Mouse (Mus musculus): ENCODE measurements around the gene Wwox.
A peak's percentile ranks its signal among the peaks of the same experiment; 100 is the strongest.

The Wwox gene

GRCm38 (mm10) chr8:115333972-115334371 lies 894.5 kb downstream of the Wwox start:
- no peak for DNase-seq (ENCODE audit: low spot score in 2 of 2)

DNA sequence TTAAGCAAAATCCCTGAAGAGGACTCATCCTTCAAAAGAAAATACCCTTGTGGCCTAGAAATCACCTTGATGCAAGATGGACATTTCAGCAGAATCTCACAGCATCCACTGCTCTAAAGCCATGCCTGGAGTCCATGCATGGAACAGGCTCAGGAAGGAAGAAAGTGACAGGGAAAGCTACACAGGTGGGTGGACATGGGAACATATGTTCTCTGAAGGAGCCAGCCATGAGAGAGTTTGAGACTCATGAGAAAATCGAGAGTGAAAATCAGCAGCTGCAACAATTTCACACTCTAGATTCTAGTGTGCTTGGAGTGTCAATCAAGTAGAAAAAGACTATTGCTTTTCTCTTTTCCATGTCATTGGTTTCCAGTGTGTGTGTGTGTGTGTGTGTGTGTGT lies 896.9 kb downstream of the Wwox start:
- DNase-seq (ENCODE audit: low spot score in 2 of 2) = no peak

DNA sequence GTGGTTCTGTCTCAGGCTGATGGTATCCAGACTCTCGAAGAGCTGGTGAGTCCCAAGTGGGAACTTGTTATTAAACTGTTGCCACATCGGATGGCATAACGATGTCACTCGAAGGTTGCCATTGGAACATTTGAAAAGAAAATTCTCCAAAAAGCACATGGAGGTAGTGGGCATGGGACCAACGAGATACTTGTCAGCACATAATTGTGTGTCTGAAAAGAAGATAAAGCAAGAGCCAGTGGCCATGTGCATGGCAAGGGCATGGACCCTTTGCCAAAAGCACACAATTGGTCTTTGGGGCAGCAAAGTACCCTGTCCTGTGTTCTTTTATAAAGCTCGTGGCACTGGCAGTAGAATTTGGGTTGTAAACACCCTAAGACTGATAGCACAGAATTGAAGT lies 909.2 kb downstream of the Wwox start:
- DNase-seq (ENCODE audit: low spot score in 2 of 2) = no peak

- DNase-seq (ENCODE audit: low spot score in 2 of 2) = no peak
Measured at GRCm38 (mm10) chr8:115350707-115351106, 911.3 kb downstream of the Wwox start.

GRCm38 (mm10) chr8:115357663-115358335 lies 918.3 kb downstream of the Wwox start:
- DNase-seq (ENCODE audit: low spot score in 2 of 2) = no peak

- no peak for DNase-seq (ENCODE audit: low spot score in 2 of 2)
Measured at GRCm38 (mm10) chr8:115358481-115358880, 919.0 kb downstream of the Wwox start.

DNA sequence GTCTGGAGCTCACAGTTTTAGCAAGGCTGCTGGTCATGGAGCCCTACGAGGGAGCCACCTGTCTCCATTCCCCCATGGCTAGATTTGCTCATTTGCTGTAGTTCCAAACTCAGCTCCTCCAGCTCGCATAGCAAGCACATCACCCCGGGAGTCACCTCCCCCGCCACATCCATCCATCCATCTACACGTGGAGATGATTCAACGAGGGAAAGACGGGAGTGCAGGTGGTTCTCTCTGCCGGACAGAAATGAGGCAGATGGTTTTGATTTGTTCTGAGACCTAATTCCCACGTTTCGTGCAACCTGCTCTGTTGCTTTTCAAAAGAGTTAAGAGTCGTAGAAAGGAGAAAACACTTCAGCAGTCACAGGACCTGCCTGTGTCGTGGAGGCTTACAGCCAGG lies 920.2 kb downstream of the Wwox start:
- DNase-seq (ENCODE audit: low spot score in 2 of 2) = no peak

GRCm38 (mm10) chr8:115362518-115362917 lies 923.1 kb downstream of the Wwox start:
- no peak for DNase-seq (ENCODE audit: low spot score in 2 of 2)

GRCm38 (mm10) chr8:115374957-115375356 lies 935.5 kb downstream of the Wwox start:
- DNase-seq (ENCODE audit: low spot score in 2 of 2) = no peak

GRCm38 (mm10) chr8:115375361-115376047 lies 936.0 kb downstream of the Wwox start:
- no peak for DNase-seq (ENCODE audit: low spot score in 2 of 2)

DNA sequence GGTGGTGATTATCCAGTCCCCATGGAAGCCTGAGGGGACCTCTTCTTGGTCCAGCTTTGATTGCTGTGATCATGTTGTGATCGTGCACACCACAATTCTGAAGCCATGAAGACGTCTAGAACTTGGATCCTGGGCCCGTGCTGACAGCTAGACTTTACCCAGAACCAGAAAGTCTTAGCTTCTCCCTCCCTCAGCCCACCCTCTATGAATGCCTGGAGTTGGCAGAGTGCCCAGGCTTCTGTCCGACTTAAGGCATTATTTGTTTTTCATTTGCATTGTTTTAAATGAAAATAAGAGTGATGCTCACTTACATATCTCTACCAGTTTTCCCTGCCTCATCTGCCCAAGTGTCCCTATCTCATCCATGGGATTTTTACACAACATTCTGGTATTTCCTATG lies 937.9 kb downstream of the Wwox start:
- DNase-seq (ENCODE audit: low spot score in 2 of 2) = no peak

GRCm38 (mm10) chr8:115380017-115380416 lies 940.6 kb downstream of the Wwox start:
- no peak for DNase-seq (ENCODE audit: low spot score in 2 of 2)

- DNase-seq (ENCODE audit: low spot score in 2 of 2) = no peak
Measured at GRCm38 (mm10) chr8:115390921-115391504, 951.6 kb downstream of the Wwox start.

DNA sequence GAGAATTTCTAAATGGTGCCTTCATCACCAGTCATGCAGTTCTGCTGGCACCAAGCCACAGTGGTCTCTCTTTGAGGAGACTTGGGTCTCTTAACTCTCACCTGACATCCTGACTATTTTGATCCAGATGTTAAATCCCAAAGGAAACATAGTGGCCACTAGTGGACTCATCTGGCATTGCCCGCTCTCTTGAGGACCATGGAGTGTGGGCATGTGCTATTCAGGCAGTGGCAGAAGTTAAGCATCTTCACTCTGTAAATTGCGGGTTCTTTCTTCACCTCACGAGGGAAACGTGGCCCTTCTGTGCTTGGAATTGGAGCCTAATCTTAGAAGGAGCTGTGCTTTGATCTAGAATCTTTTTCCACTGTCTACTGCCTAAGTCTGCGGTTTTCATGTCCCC lies 956.4 kb downstream of the Wwox start:
- no peak for DNase-seq (ENCODE audit: low spot score in 2 of 2)

GRCm38 (mm10) chr8:115397981-115398380 lies 958.5 kb downstream of the Wwox start:
- peak; percentile 88 to 90 for DNase-seq (ENCODE audit: low spot score in 2 of 2)

GRCm38 (mm10) chr8:115400013-115400720 lies 960.7 kb downstream of the Wwox start:
- DNase-seq (ENCODE audit: low spot score in 2 of 2) = no peak
